Mouse (Mus musculus) hindbrain, embryonic 15.5 days (tissue): ENCODE measurements around the gene Gng8. TPM values are rescaled to one million over a fixed set of nuclear protein-coding genes. Genes with fewer than 3 reads are reported as not detected.

Source experiments
- ATAC-seq: fragments of 200-750 bp; cut with Nextera tagmentation; 2 replicates; pipeline ENCODE4 v1.8.0; 2017; ENCODE audit warnings: low read depth, moderate number of reproducible peaks, moderate TSS enrichment; ENCODE audit not compliant: low FRiP score
- H3K27ac ChIP-seq: fragments of 300-500 bp; sonication (generic); replicated peaks from 2 replicates; pipeline ENCODE4 v1.5.1; 2015; ENCODE audit warnings: mild to moderate bottlenecking, inconsistent platforms
- H3K27me3 ChIP-seq: fragments of 300-500 bp; sonication (generic); 2 replicates; pipeline ENCODE4 v1.6.1; 2015; ENCODE audit warnings: control low read depth, inconsistent platforms
- H3K36me3 ChIP-seq: fragments of 300-500 bp; sonication (generic); 2 replicates; pipeline ENCODE4 v1.6.1; 2015; ENCODE audit warnings: control low read depth, inconsistent platforms
- H3K4me1 ChIP-seq: fragments of 300-500 bp; sonication (generic); replicated peaks from 2 replicates; pipeline ENCODE4 v1.6.1; 2015; ENCODE audit warnings: control low read depth, inconsistent platforms
- H3K4me2 ChIP-seq: fragments of 300-500 bp; sonication (generic); 2 replicates; pipeline ENCODE4 v1.6.1; 2015; ENCODE audit warnings: moderate library complexity, mild to moderate bottlenecking, inconsistent platforms
- H3K4me3 ChIP-seq: fragments of 300-500 bp; sonication (generic); 2 replicates; pipeline ENCODE4 v1.5.1; 2015; ENCODE audit warnings: mild to moderate bottlenecking, inconsistent platforms
- H3K9ac ChIP-seq: fragments of 300-500 bp; sonication (generic); 2 replicates; pipeline ENCODE4 v1.6.1; 2015; ENCODE audit warnings: inconsistent platforms
- H3K9me3 ChIP-seq: fragments of 300-500 bp; sonication (generic); 2 replicates; pipeline ENCODE4 v1.6.1; 2016; ENCODE audit warnings: control low read depth, inconsistent platforms
- WGBS: fragments of 180-500 bp; shearing (Covaris S2); methylation state at CpG from one replicate; pipeline ENCODE4 v1.1.7; 2015; 5-methylcytosine and 5-hydroxymethylcytosine counted together
- polyA plus RNA-seq: library from polyadenylated mRNA; unstranded; fragments of >200 nt; fragmentation: Nextera tagmentation; extraction: Ambion mirVana; gene quantifications from 2 replicates; pipeline ENCODE4 v1.2.1, GENCODE M21; 2015

Gene Gng8
- polyA plus RNA-seq, 1 experiment from 2014 or later: 1.3 TPM

- 39% methylated on average over 4 of the region's 4 CpGs for WGBS
- Histone ChIP-seq H3K9ac (no peak overlapping the region), H3K36me3 (no peaks in the 10 kb centered on the region), H3K4me2 (no peak overlapping the region), H3K9me3 (no peaks in the 10 kb centered on the region), H3K27me3 (no peaks in the 10 kb centered on the region), H3K4me3 (no peak overlapping the region), H3K4me1 (peaks cover 54% of the 10 kb centered on the region), H3K27ac (no peak overlapping the region)
- ATAC-seq: no peak
Observed at GRCm38 (mm10) chr7:16937312-16937711, 45.7 kb downstream of the Gng8 start.

GRCm38 (mm10) chr7:16938117-16938791 is 46.7 kb downstream of the Gng8 start:
- peak; percentile 89 for ATAC-seq
- Histone ChIP-seq H3K27me3 (no peaks in the 10 kb centered on the region), H3K9me3 (no peaks in the 10 kb centered on the region), H3K4me3 (no peak overlapping the region), H3K27ac (peak overlapping the region; percentile 83), H3K4me2 (peak overlapping the region; percentile 43), H3K4me1 (peaks cover 54% of the 10 kb centered on the region), H3K36me3 (no peaks in the 10 kb centered on the region), H3K9ac (no peak overlapping the region)
- 57% methylated on average over 17 of the region's 17 CpGs for WGBS

GRCm38 (mm10) chr7:16940292-16940691 is 48.7 kb downstream of the Gng8 start:
- Histone ChIP-seq H3K9me3 (no peaks in the 10 kb centered on the region), H3K9ac (no peak overlapping the region), H3K4me1 (peaks cover 60% of the 10 kb centered on the region), H3K4me3 (no peak overlapping the region), H3K4me2 (no peak overlapping the region), H3K27me3 (no peaks in the 10 kb centered on the region), H3K36me3 (no peaks in the 10 kb centered on the region), H3K27ac (peak overlapping the region; percentile 83)
- no peak for ATAC-seq
- WGBS: 39% methylated on average over 7 of the region's 7 CpGs

GRCm38 (mm10) chr7:16942861-16943260 is 51.3 kb downstream of the Gng8 start:
- H3K27me3 ChIP-seq: no peaks in the 10 kb centered on the region
- H3K4me3 ChIP-seq: no peak overlapping the region
- no peak for ATAC-seq
- H3K27ac ChIP-seq: peak overlapping the region; percentile 95
- no peaks in the 10 kb centered on the region for H3K9me3 ChIP-seq
- WGBS: 22% methylated on average over 4 of the region's 4 CpGs
- no peak overlapping the region for H3K4me2 ChIP-seq
- no peaks in the 10 kb centered on the region for H3K36me3 ChIP-seq
- peaks cover 78% of the 10 kb centered on the region for H3K4me1 ChIP-seq
- H3K9ac ChIP-seq: no peak overlapping the region

- Histone ChIP-seq H3K4me1 (peaks cover 78% of the 10 kb centered on the region), H3K9ac (peak within 1 kb of the TSS; percentile 93), H3K27me3 (no peaks in the 10 kb centered on the region), H3K9me3 (no peaks in the 10 kb centered on the region), H3K36me3 (no peaks in the 10 kb centered on the region), H3K4me3 (peak within 1 kb of the TSS; percentile 76), H3K4me2 (peak within 1 kb of the TSS; percentile 90), H3K27ac (peak within 1 kb of the TSS; percentile 95)
- WGBS: 9% methylated on average over 36 of the region's 36 CpGs
- ATAC-seq: peak; percentile 88
Observed at GRCm38 (mm10) chr7:16944061-16944807, 52.6 kb downstream of the Gng8 start, which contains the start of gene Pnmal2. Gene Pnmal2, plus strand, starts transcription at chr7:16944682.

GRCm38 (mm10) chr7:16944808-16945315 is 53.3 kb downstream of the Gng8 start:
- no peak for ATAC-seq
- peak overlapping the region; percentile 90 for H3K4me2 ChIP-seq
- peaks cover 78% of the 10 kb centered on the region for H3K4me1 ChIP-seq
- peak overlapping the region; percentile 95 for H3K27ac ChIP-seq
- H3K4me3 ChIP-seq: peak overlapping the region; percentile 76
- H3K36me3 ChIP-seq: no peaks in the 10 kb centered on the region
- no peaks in the 10 kb centered on the region for H3K9me3 ChIP-seq
- WGBS: 1% methylated on average over 22 of the region's 22 CpGs
- no peaks in the 10 kb centered on the region for H3K27me3 ChIP-seq
- peak overlapping the region; percentile 93 for H3K9ac ChIP-seq

Other genes with a start within 250 kb of the Gng8 start
- gene Ceacam15, start 216.1 kb upstream of the Gng8 start, polyA plus RNA-seq: not detected in 2 replicates
- gene Ceacam9, start 169.9 kb upstream of the Gng8 start, polyA plus RNA-seq: 0.14 TPM in 1 of 2 replicates, not detected in the other
- gene Ap2s1, start 153.4 kb upstream of the Gng8 start, polyA plus RNA-seq: 444 and 451 TPM in 2 replicates
- 11.6 and 13.7 TPM in 2 replicates for gene Slc1a5, start 110.4 kb upstream of the Gng8 start, polyA plus RNA-seq
- gene Strn4, start 75.9 kb upstream of the Gng8 start, polyA plus RNA-seq: 171 and 184 TPM in 2 replicates
- 46.5 and 50.9 TPM in 2 replicates for gene Fkrp, start 75.1 kb upstream of the Gng8 start, polyA plus RNA-seq
- 6.2 and 6.7 TPM in 2 replicates for gene Prkd2, start 48.9 kb upstream of the Gng8 start, polyA plus RNA-seq
- gene Dact3, start 16.5 kb upstream of the Gng8 start, polyA plus RNA-seq: 5.1 and 5.6 TPM in 2 replicates
- 0.13 and 0.52 TPM in 2 replicates for gene Ptgir, start 14.7 kb downstream of the Gng8 start, polyA plus RNA-seq
- gene Calm3, start 32.3 kb downstream of the Gng8 start, polyA plus RNA-seq: 382 and 391 TPM in 2 replicates
- gene Pnmal2, start 52.9 kb downstream of the Gng8 start, polyA plus RNA-seq: 142 and 150 TPM in 2 replicates
- 52.6 and 57.5 TPM in 2 replicates for gene Pnmal1, start 67.9 kb downstream of the Gng8 start, polyA plus RNA-seq
- 5.9 and 6.0 TPM in 2 replicates for gene Gm42372, start 91.3 kb downstream of the Gng8 start, polyA plus RNA-seq
- gene Ccdc8, start 100.9 kb downstream of the Gng8 start, polyA plus RNA-seq: 7.4 and 7.7 TPM in 2 replicates
- gene Ppp5c, start 136.1 kb downstream of the Gng8 start, polyA plus RNA-seq: 125 and 136 TPM in 2 replicates
- 5.4 and 6.9 TPM in 2 replicates for gene Hif3a, start 170.6 kb downstream of the Gng8 start, polyA plus RNA-seq
- 4.2 and 4.7 TPM in 2 replicates for gene Psg16, start 182.3 kb downstream of the Gng8 start, polyA plus RNA-seq